Mouse (Mus musculus): Measurements from ENCODE around the gene Apoa2. TPM values are rescaled to one million over a fixed set of nuclear protein-coding genes. Genes with fewer than 3 reads are reported as not detected.

The Apoa2 gene
- total and polyA plus RNA-seq, 2 experiments from 2014 or later = 4.5 to 14.5 TPM

DNA sequence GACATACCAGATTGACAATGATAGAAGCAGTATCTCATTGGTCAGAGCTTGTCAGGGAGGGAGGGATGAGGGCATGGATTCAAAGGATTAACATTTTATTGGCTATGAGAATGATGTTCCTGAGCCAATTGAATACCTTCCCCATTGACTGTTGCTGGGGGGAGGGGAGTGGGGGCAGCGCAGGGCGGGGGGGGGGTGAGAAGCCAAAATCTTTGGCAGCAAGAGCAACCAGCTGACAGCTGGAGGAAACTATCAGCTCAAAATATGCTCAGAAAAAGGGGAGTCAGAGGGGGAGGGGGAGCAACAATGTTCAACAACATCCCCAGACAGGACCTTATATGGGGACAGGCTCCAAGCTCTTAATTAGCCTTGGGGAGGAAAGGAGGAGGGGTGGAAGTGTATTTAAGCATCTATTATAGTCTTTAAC is 38.3 kb downstream of the Apoa2 start:
- no peak for TF ChIP-seq CTCF (IDR thresholded peaks at IDR 0.05; ENCODE audit: low read depth)
- TF ChIP-seq EP300 (IDR thresholded peaks at IDR 0.05; ENCODE audit: low read depth) = 0 out of 2 replicates have a peak, but pooled peaks have one; percentile 25
- Histone ChIP-seq H3K9ac (replicated peaks; ENCODE audit: low read depth, low read length) (no peak overlapping the region), H3K4me2 (ENCODE audit: low read depth, low read length) (peak overlapping the region; percentile 64), H3K27ac (ENCODE audit: low read depth) (peak overlapping the region; percentile 97), H3K4me3 (ENCODE audit: low read depth, low read length) (peak overlapping the region; percentile 36), H3K9me3 (replicated peaks; ENCODE audit: control insufficient read depth, low read length) (no peaks in the 10 kb centered on the region), H3K4me1 (ENCODE audit: control insufficient read depth, insufficient read depth) (peaks cover 9% of the 10 kb centered on the region), H3K36me3 (replicated peaks; ENCODE audit: control insufficient read depth, insufficient read depth, low read length) (no peaks in the 10 kb centered on the region), H3K27me3 (ENCODE audit: control insufficient read depth, insufficient read depth, low read length) (no peaks in the 10 kb centered on the region)
- peak; percentile 90 for ATAC-seq (ENCODE audit: insufficient read depth, low read depth)
- peak; percentile 93 for DNase-seq (ENCODE audit: low spot score)
- WGBS = 0% methylated on average over 2 of the region's 2 CpGs

DNA sequence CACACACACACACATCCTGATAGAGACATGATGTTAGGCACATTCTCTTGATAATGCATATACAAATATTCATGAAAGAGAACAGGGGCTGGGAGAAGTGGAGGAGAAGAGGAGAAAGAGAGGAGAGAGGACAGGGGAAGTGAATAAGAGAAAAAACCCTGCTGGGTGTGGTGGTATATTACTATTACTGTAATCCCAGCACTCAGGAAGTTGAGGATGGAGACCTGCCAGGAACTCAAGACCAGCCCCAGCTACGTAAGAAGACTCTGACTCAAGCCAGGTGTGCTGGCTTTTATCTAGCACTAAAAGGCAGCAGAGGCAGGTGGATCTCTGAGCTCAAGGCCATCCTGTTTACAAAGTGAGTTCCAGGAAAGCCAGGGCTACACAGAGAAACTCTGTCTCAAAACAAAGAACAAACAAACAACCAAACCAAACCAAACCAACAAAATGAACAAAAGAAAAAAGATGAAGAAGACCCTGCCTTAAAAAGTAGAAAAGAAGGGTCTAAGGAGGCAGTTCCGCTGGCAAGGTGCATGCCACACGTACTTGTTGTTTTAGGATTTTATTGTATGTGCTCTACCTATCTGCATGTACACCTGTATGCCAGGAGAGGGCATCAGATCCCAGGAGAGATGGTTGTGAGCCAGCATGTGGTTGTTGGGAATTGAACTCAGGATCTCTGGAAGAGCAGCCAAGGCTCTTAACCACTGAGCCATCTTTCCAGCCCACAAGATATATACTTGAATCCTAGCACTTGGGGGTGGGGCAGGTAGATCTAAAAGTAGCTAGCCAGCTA is 39.0 kb downstream of the Apoa2 start:
- no peaks in the 10 kb centered on the region for H3K27me3 ChIP-seq (ENCODE audit: control insufficient read depth, insufficient read depth, low read length)
- ATAC-seq (ENCODE audit: insufficient read depth, low read depth) (no peak), DNase-seq (ENCODE audit: low spot score) (no peak)
- no peak overlapping the region for H3K9ac ChIP-seq (replicated peaks; ENCODE audit: low read depth, low read length)
- H3K9me3 ChIP-seq (replicated peaks; ENCODE audit: control insufficient read depth, low read length) = no peaks in the 10 kb centered on the region
- H3K36me3 ChIP-seq (replicated peaks; ENCODE audit: control insufficient read depth, insufficient read depth, low read length) = no peaks in the 10 kb centered on the region
- peaks cover 9% of the 10 kb centered on the region for H3K4me1 ChIP-seq (ENCODE audit: control insufficient read depth, insufficient read depth)
- TF ChIP-seq CTCF (IDR thresholded peaks at IDR 0.05; ENCODE audit: low read depth) = peak; percentile 30; the same call in 1 of the 2 replicates
- TF ChIP-seq EP300 (IDR thresholded peaks at IDR 0.05; ENCODE audit: low read depth) = no peak
- peak overlapping the region; percentile 64 for H3K4me2 ChIP-seq (ENCODE audit: low read depth, low read length)
- H3K27ac ChIP-seq (ENCODE audit: low read depth) = peak overlapping the region; percentile 97
- H3K4me3 ChIP-seq (ENCODE audit: low read depth, low read length) = no peak overlapping the region
- WGBS = 65% methylated on average over 3 of the region's 3 CpGs

DNA sequence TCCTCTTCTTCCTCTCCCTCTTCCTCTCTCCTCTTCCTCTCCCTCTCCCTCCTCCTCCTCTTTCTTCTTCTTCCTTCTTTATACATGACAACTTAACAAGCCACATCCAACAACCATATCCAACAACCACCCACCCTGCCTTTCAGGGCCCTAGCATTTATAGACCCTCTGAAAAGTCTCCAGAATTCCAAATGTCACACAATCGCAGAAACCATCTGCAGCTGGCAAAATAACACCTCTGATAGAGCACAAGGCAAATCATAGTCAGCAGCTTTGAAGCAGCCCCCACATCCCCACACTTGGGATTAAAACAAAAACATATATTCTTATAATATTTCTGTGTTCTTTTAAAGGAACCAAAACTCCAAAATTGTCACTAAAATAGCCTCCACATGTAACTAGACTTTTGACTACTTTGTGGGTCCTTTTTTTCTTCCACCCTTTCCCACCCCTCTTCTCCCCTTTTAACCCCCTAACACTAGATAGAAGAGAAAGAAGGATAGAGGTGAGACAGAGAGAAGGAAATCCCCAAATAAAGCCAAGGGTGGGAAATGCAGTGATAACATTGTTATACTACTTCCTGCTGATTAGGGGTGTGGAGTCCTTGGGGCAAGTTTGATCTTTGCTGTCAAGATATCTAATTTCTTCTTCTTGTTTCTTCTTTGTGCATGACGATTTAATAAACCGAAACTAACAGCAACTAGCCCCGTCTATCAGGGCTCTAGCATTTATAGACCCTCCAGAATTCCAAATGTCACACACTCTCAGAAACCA is 41.3 kb downstream of the Apoa2 start:
- H3K4me1 ChIP-seq (ENCODE audit: control insufficient read depth, insufficient read depth) = peaks cover 19% of the 10 kb centered on the region
- WGBS = 44% methylated on average over 4 of the region's 4 CpGs
- H3K27ac ChIP-seq (ENCODE audit: low read depth) = peak overlapping the region; percentile 20; the same call in 1 of the 2 replicates
- no peak overlapping the region for H3K4me3 ChIP-seq (ENCODE audit: low read depth, low read length)
- ATAC-seq (ENCODE audit: insufficient read depth, low read depth) = no peak
- no peak for DNase-seq (ENCODE audit: low spot score)
- H3K27me3 ChIP-seq (ENCODE audit: control insufficient read depth, insufficient read depth, low read length) = no peaks in the 10 kb centered on the region
- TF ChIP-seq EP300 (IDR thresholded peaks at IDR 0.05; ENCODE audit: low read depth) = no peak
- TF ChIP-seq CTCF (IDR thresholded peaks at IDR 0.05; ENCODE audit: low read depth) = no peak
- no peaks in the 10 kb centered on the region for H3K36me3 ChIP-seq (replicated peaks; ENCODE audit: control insufficient read depth, insufficient read depth, low read length)
- no peaks in the 10 kb centered on the region for H3K9me3 ChIP-seq (replicated peaks; ENCODE audit: control insufficient read depth, low read length)
- no peak overlapping the region for H3K9ac ChIP-seq (replicated peaks; ENCODE audit: low read depth, low read length)
- peak overlapping the region; percentile 15; the same call in 1 of the 2 replicates for H3K4me2 ChIP-seq (ENCODE audit: low read depth, low read length)

DNA sequence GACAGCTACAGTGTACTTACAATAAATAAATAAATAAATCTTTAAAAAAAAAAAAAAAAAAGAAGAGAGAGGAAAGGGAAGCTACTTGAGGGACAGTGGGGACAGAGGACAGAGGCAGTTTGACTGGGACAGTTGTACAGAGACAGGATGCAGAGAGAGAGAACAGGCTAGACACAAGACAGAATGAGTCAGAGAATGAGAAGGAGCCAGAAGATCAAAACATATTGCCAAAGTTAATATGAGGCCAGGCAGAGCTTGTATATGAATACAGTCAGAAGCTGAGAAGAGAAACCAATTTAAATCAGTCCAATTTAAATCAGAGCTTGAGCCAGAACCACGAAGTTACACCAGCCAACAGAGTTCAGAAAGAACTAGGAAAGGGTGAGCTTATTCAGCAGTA is 43.5 kb downstream of the Apoa2 start:
- DNase-seq (ENCODE audit: low spot score) (no peak), ATAC-seq (ENCODE audit: insufficient read depth, low read depth) (no peak)
- H3K4me1 ChIP-seq (ENCODE audit: control insufficient read depth, insufficient read depth) = peaks cover 12% of the 10 kb centered on the region; the same call in 1 of the 2 replicates
- H3K9me3 ChIP-seq (replicated peaks; ENCODE audit: control insufficient read depth, low read length) = no peaks in the 10 kb centered on the region
- no peak for TF ChIP-seq EP300 (IDR thresholded peaks at IDR 0.05; ENCODE audit: low read depth)
- no peak for TF ChIP-seq CTCF (IDR thresholded peaks at IDR 0.05; ENCODE audit: low read depth)
- H3K4me3 ChIP-seq (ENCODE audit: low read depth, low read length) = no peak overlapping the region
- H3K36me3 ChIP-seq (replicated peaks; ENCODE audit: control insufficient read depth, insufficient read depth, low read length) = peaks cover 10% of the 10 kb centered on the region
- H3K9ac ChIP-seq (replicated peaks; ENCODE audit: low read depth, low read length) = no peak overlapping the region
- no peaks in the 10 kb centered on the region for H3K27me3 ChIP-seq (ENCODE audit: control insufficient read depth, insufficient read depth, low read length)
- H3K4me2 ChIP-seq (ENCODE audit: low read depth, low read length) = no peak overlapping the region
- WGBS = 58% methylated on average over 1 of the region's 1 CpGs
- 0 out of 2 replicates have a peak overlapping the region, but pooled peaks have one; percentile 20 for H3K27ac ChIP-seq (ENCODE audit: low read depth)

DNA sequence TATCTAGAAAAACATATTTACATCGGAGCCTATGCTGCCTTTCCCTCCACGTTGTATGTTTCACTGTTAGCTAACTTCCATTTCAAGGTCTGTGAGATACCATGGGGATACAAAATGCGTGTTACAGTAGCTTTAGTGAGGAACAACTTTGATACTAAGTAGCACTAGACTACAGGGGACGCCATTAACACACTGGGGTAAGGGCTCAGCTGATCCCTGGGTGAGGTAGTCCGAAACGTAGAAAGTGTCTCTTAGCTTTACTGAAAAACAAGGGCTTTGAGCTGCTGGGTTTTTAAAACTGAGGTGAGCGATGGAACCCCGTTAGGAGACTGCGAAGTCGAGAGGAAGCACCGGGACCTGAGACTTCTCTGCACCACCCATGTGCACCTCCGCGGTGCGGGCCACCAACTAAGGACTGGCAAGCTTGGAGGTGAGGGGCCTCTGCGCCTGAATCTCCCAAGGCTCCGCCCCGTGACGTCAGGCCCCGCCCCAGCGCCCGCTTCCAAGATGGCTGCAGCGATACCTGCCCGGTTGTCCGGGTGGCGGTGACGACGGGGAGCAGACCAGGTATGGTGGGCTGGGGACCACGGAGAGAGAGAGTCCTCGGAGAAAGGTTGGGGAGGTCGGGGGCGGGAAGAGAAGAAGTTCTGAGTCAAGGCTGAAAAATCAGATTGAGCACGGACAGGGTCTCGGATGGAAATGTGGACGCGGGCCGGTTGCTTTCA is 45.2 kb downstream of the Apoa2 start, which contains the start of gene B4galt3:
Gene B4galt3, plus strand, starts transcription at position 481 of the 725 bp plus-strand sequence.
- Histone ChIP-seq H3K27me3 (ENCODE audit: control insufficient read depth, insufficient read depth, low read length) (no peaks in the 10 kb centered on the region), H3K4me2 (ENCODE audit: low read depth, low read length) (peak within 1 kb of the TSS; percentile 98), H3K36me3 (replicated peaks; ENCODE audit: control insufficient read depth, insufficient read depth, low read length) (peaks cover 26% of the 10 kb centered on the region), H3K27ac (ENCODE audit: low read depth) (peak within 1 kb of the TSS; percentile 71), H3K4me3 (ENCODE audit: low read depth, low read length) (peak within 1 kb of the TSS; percentile 94), H3K4me1 (ENCODE audit: control insufficient read depth, insufficient read depth) (peaks cover 12% of the 10 kb centered on the region; the same call in 1 of the 2 replicates), H3K9ac (replicated peaks; ENCODE audit: low read depth, low read length) (peak within 1 kb of the TSS; percentile 75), H3K9me3 (replicated peaks; ENCODE audit: control insufficient read depth, low read length) (no peaks in the 10 kb centered on the region)
- ATAC-seq (ENCODE audit: insufficient read depth, low read depth) (peak; percentile 95), DNase-seq (ENCODE audit: low spot score) (peak; percentile 87)
- 4% methylated on average over 36 of the region's 36 CpGs for WGBS
- TF ChIP-seq EP300 (IDR thresholded peaks at IDR 0.05; ENCODE audit: low read depth) (no peak), CTCF (IDR thresholded peaks at IDR 0.05; ENCODE audit: low read depth) (no peak)
